Mouse (Mus musculus) hematopoietic stem cell, adult 5-6 weeks (primary cell): ENCODE measurements around the gene Mrpl53. TPM values are rescaled to one million over a fixed set of nuclear protein-coding genes. Genes with fewer than 3 reads are reported as not detected.

Source experiments
- ATAC-seq, 2 experiments: fragments of 125-278 bp in 1 of 2; replicated peaks in 1 of 2; 2 replicates each; pipeline ENCODE4 v1.8.0; 2016 to 2017; ENCODE audit warnings: inconsistent platforms in 2 of 2, mild to moderate bottlenecking in 2 of 2, moderate number of reproducible peaks in 2 of 2, low read depth in 1 of 2, moderate TSS enrichment in 1 of 2; ENCODE audit not compliant: low FRiP score in 2 of 2, poor library complexity in 2 of 2, severe bottlenecking in 2 of 2, insufficient read depth in 1 of 2, low TSS enrichment in 1 of 2
- total RNA-seq: library from RNA; stranded (forward); fragments of 172-1452, 232-1000 nt; gene quantifications from 2 replicates; pipeline ENCODE4 v1.2.3, GENCODE M21; 2017

Mrpl53 gene
- 8.4 and 19.3 TPM in 2 replicates for total RNA-seq

- ATAC-seq: peak; percentile 56 to 71
Measured at GRCm38 (mm10) chr6:83108762-83109668, at the start of gene Mrpl53. Gene Mrpl53 (plus strand): TSS chr6:83109040.

- ATAC-seq: no peak
Measured at GRCm38 (mm10) chr6:83065995-83066394, 42.8 kb upstream of the Mrpl53 start.

- no peak for ATAC-seq
Measured at GRCm38 (mm10) chr6:83066441-83066840, 42.4 kb upstream of the Mrpl53 start.

GRCm38 (mm10) chr6:83068221-83068620 is 40.6 kb upstream of the Mrpl53 start:
- ATAC-seq: no peak

- ATAC-seq: no peak
Measured at GRCm38 (mm10) chr6:83068706-83069487, 39.9 kb upstream of the Mrpl53 start.

- no peak for ATAC-seq
Measured at GRCm38 (mm10) chr6:83069488-83070246, 39.2 kb upstream of the Mrpl53 start.

GRCm38 (mm10) chr6:83070247-83070310 is 38.8 kb upstream of the Mrpl53 start, which contains the start of gene Tlx2:
Gene Tlx2 (minus strand): TSS chr6:83070293.
- no peak for ATAC-seq

GRCm38 (mm10) chr6:83070311-83071219 is 38.3 kb upstream of the Mrpl53 start:
- no peak for ATAC-seq

- ATAC-seq: no peak
Measured at GRCm38 (mm10) chr6:83071220-83071619, 37.6 kb upstream of the Mrpl53 start.

GRCm38 (mm10) chr6:83074979-83075378 is 33.9 kb upstream of the Mrpl53 start:
- no peak for ATAC-seq

- peak; percentile 4 to 30; a peak in 3 of 4 replicates for ATAC-seq
Measured at GRCm38 (mm10) chr6:83077630-83078323, 31.1 kb upstream of the Mrpl53 start, which contains the start of gene Pcgf1. Gene Pcgf1 (plus strand): TSS chr6:83077869.

GRCm38 (mm10) chr6:83078324-83078858 is 30.4 kb upstream of the Mrpl53 start:
- ATAC-seq: peak; percentile 89 to 94

- no peak for ATAC-seq
Measured at GRCm38 (mm10) chr6:83080210-83080609, 28.6 kb upstream of the Mrpl53 start.

- ATAC-seq: no peak
Measured at GRCm38 (mm10) chr6:83083497-83083896, 25.3 kb upstream of the Mrpl53 start.

- no peak for ATAC-seq
Measured at GRCm38 (mm10) chr6:83084477-83084876, 24.4 kb upstream of the Mrpl53 start.
